Mouse (Mus musculus): Measurements from ENCODE around the gene Ccl5. TPM values are rescaled to one million over a fixed set of nuclear protein-coding genes. Genes with fewer than 3 reads are reported as not detected.
"Not testable (repeated sequence)": the region's sequence is repeated elsewhere in the genome, so short reads cannot be mapped to it uniquely, and the experiment has no call there.

The Ccl5 gene
- total RNA-seq (2022), result under 1 TPM in 2 of 4 experiments, not detected in 2; 0.68 to 0.93 TPM

DNA sequence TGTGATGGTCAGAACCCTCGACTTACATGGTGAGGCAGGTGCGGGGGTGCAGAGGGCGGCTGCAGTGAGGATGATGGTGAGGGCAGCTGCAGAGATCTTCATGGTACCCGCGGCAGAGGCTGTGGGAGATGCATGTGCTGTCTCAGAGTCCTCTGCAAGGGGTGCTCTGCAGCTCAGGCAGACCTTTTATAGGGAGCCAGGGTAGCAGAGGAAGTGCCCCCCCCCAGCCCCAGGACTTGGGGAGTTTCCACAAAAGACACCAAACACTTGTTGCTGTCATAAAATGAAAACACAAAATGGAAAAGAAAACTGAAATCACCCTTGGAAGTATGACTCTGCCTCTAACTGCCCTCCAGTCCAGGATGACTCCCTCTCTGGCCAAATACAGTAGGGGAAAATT lies at the start of gene Ccl5:
Gene Ccl5, minus strand, starts transcription at position 159 of the 400 bp plus-strand sequence.
- DNase-seq (ENCODE audit: low spot score in 2 of 2), result no peak

GRCm38 (mm10) chr11:83578999-83579398 lies 48.7 kb upstream of the Ccl5 start:
- no peak for DNase-seq (ENCODE audit: low spot score in 2 of 2)

- DNase-seq (ENCODE audit: low spot score in 2 of 2), result no peak
Measured at GRCm38 (mm10) chr11:83578186-83578760, 48.0 kb upstream of the Ccl5 start, which contains the start of gene Ccl9. Ccl9 (minus strand) TSS chr11:83578636.

DNA sequence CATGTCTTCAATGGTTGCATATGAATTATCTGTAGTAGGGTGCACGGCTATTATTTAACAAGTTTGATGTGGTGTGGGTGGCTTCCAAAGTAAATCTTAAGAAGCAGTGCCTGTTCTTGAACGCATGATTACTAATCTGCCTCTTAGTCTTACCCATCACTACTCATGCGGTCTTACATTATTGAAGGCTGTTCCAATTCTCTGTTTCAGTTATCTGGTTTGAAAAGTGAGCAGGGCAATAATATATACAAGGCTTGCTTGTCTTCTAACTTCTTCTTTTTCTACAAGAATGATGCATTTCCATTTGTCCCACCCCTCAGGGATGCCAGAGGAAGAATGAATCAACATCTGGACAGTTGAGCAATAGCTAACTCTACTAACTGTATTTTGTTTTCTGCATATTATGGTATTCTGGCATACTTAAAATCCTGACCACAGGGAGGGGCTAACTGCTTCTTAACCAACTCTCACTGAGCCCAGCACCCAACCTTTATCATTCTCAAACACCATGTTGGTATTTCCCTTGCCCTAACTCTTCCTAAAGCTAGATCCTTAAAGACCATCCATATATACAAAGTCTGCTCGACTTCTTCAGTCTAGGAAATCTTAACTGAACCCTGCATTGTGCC lies 46.7 kb upstream of the Ccl5 start:
- DNase-seq (ENCODE audit: low spot score in 2 of 2), result no peak

DNA sequence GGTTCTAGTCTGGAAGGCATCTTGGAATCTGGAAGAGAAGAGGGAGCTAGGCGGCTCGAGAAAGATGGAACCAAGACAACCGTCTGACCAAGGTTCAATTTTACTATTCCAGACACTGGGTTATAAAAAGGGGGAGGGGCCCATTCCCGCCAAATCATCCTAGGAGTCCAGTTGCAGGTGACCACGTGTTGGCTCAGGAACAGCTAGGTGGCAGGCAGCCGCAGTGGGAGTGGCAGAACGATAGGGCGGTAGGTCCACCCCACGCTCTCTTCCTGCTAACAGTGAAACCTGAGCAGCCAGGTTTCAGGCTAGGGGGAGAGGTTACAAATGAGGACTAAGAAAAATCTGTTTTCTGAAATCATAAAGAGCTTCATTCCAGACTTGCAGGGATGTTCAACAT lies 42.5 kb upstream of the Ccl5 start:
- no peak for DNase-seq (ENCODE audit: low spot score in 2 of 2)

GRCm38 (mm10) chr11:83572223-83572622 lies 41.9 kb upstream of the Ccl5 start:
- no peak for DNase-seq (ENCODE audit: low spot score in 2 of 2)

DNA sequence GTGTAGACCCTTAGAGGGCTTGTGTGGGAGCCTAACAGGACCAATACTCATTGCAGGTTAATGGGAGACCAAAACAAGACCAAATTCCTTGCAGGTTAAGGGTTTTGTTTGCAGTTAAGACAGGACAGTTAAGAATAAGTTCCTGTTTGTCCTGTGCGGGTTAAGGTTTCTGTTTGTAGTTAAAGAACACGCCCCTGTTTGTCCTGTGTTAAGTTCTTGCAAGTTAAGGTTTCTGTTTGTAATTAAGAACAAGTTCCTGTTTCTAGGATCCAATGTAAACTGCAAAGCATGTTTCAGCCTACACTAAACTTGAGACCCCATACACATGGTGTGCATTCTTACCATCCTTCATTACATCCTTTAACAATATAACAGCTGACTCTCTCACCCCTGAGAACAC lies 39.9 kb upstream of the Ccl5 start:
- DNase-seq (ENCODE audit: low spot score in 2 of 2), result no peak

DNA sequence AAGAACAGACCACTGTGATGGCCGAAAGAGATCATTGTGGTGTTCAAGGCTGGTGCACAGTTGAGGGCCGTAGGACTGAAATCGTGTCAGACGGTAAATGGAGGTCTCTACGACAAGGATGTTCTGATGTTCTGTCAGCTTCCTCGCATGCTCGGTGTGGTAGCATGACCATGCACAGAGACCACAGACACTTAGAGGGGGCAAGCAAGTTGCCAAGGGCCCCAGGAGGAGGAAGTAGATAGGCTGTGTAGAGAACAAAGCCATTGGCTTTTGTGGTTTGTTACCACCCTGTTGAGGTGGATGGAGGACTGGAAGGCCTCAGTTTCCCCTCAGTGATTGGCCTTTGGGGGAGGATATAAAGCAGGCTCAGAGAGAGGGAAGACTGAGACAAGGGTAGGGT lies 38.9 kb upstream of the Ccl5 start:
- DNase-seq (ENCODE audit: low spot score in 2 of 2), result no peak

DNA sequence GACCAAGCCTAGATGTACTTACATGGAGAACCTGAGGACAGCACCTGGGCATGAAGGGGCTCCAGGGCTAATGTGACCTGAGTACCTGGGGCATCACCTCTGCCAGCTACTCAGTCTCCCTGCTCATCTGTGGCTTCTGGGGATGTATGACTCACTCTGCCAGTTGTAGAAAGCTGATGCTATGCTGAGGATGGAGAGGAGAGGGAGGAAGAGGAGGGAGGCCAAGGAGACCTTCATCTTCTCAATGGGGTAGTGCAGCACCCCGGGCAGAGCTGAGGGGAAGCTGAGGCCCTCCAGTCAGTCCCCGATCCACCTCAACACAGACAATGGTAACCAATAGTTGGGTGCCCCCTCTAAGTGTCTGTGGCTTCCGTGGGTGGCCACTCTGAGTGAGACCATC lies 38.5 kb upstream of the Ccl5 start:
- no peak for DNase-seq (ENCODE audit: low spot score in 2 of 2)

GRCm38 (mm10) chr11:83568061-83568460 lies 37.7 kb upstream of the Ccl5 start:
- no peak for DNase-seq (ENCODE audit: low spot score in 2 of 2)

GRCm38 (mm10) chr11:83567311-83567710 lies 37.0 kb upstream of the Ccl5 start:
- DNase-seq (ENCODE audit: low spot score in 2 of 2), result no peak

- DNase-seq (ENCODE audit: low spot score in 2 of 2), result no peak
Measured at GRCm38 (mm10) chr11:83566617-83567016, 36.3 kb upstream of the Ccl5 start.

DNA sequence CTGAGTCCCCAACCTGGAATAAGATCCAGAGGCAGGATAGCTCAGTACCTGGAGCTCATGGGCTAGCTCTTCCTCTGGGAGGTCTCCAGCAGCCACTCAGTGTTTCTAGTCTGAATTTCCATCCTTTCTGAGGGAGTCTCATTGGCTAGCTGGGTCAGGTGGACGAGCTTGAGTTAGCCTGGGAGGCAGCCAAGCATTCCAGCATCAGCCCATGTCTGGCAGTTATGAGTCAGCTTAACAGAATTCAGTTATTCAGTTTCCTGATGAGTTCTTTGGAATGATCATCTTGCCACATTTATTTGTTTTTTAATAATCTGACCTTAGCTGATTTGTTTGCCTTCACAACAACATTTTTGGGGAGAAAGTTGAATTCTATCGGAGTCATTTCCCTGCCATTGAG lies 33.4 kb upstream of the Ccl5 start:
- peak in 1 of 2 experiments; percentile 26 for DNase-seq (ENCODE audit: low spot score in 2 of 2)

DNA sequence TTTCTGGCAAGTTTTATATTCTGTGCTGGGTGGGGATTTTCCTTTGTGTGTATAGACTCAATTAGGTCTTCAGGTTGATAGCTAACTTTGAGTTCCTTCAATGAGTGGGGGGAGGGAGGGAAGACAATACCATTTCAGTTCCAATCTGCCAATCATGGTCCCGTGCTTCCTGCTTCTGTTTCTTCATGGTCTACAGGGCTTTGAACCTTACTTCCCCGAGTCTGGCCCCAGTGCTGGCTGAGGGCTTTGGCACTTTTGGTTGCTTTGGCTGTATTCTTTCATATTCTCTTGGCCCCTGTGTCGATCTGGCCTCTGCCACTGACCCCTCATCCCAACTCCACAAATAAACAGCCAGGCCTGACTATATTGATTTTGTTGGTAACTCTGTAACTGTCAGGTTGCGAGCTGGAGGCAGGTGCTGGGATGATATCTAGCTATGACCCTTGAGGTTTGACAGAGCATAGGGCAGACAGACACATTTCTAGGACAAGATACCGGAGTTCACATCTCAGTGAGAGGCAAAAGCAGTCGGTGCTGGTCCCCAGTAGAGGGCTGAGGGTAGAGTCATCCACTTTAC lies 32.1 kb upstream of the Ccl5 start:
- DNase-seq (ENCODE audit: low spot score in 2 of 2), result no peak

DNA sequence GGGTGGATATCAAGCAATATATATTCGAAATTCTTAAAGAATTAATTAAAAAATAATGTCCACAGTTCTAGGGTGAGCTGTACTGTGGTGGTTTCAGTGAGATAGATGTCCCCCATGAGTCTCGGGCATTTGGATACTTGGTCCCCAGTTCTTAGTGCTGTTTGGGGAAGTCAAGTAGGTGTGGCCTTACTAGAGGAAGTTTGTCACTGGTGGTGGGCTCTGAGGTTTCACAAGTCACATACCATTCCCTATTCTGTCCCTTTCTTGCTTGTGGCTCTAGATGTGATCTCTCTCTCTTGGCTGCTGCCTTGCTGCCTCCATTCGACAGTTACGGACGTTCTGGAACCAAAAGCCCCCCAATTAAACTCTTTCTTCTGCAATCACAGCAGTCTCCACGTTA lies 30.1 kb upstream of the Ccl5 start:
- DNase-seq (ENCODE audit: low spot score in 2 of 2), result no peak

GRCm38 (mm10) chr11:83557074-83557473 lies 26.8 kb upstream of the Ccl5 start:
- DNase-seq (ENCODE audit: low spot score in 2 of 2), result no peak

- peak in 1 of 2 experiments; percentile 16 for DNase-seq (ENCODE audit: low spot score in 2 of 2)
Measured at GRCm38 (mm10) chr11:83556085-83556781, 25.9 kb upstream of the Ccl5 start.

- no peak for DNase-seq (ENCODE audit: low spot score in 2 of 2)
Measured at GRCm38 (mm10) chr11:83551668-83552067, 21.4 kb upstream of the Ccl5 start.

- DNase-seq (ENCODE audit: low spot score in 2 of 2), result not testable (repeated sequence)
Measured at GRCm38 (mm10) chr11:83551037-83551436, 20.7 kb upstream of the Ccl5 start.

DNA sequence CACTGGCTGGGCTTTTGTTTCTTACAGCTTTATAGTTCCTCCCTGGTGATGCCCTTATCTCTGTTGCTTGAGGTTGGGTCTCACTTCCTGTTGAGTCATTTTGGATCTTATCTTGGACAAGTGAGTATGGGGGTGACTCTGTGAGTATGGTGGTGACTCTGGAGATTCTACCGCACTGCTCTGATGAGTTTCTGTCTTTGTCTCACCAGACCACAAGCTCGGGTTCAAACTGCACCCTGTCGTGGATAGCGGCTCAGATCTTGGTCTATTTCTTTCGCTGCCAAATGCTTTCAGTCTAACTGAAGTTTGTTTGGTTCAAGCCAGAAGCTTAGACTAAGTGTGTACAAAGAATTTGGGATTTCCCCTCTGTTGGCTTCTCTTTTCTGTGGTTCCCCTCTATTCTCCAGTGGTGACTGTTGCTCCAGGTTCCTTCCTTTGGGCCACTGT lies 19.9 kb upstream of the Ccl5 start:
- no peak for DNase-seq (ENCODE audit: low spot score in 2 of 2)

- no peak for DNase-seq (ENCODE audit: low spot score in 2 of 2)
Measured at GRCm38 (mm10) chr11:83544214-83544613, 13.9 kb upstream of the Ccl5 start.

GRCm38 (mm10) chr11:83541415-83541814 lies 11.1 kb upstream of the Ccl5 start:
- no peak for DNase-seq (ENCODE audit: low spot score in 2 of 2)
